Mouse (Mus musculus) retina, adult 2 months (tissue): ENCODE measurements around the gene Gdap1l1.
"Not testable (repeated sequence)": the region's sequence is repeated elsewhere in the genome, so short reads cannot be mapped to it uniquely, and the experiment has no call there.

Experiments used
- DNase-seq: peaks from one replicate; pipeline ENCODE4 v3.0.0-alpha.2; 2012; ENCODE audit warnings: low read depth, low spot score

The Gdap1l1 gene

DNA sequence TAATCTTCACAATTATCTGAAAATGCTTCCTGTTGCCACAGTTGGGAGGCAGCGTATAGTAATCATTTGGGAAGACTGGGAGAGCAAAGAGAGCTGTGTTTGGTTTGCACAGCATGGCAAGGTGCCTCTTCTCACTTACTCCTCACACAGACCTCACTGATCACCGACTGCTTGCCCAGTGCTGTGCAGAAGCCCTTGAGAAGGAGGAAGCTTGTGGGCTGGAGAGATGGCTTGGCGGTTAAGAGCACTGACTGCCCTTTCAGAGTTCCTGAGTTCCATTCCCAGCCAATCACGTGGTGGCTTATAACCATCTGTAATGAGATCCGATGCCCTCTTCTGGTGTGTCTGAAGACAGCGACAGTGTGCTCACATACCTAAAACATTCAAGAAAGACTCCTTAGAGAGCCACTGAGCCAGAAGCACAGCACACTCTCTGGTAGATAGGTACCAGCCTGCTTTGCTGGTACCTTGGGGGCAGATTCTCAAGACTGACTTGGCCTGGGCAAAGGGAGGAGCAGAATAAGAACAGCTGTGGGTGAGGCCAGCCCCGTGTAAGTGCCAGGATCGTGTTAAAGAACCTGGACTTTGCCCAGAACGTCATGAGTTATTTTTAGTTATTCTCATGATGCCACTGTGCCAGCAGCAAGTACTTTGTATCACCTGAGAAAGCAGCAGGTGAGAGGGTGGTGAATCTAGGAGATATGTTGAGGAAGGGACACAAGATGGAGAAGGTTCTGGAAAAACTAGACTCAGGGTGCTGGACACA lies 15.2 kb upstream of the Gdap1l1 start:
- no peak for DNase-seq

DNA sequence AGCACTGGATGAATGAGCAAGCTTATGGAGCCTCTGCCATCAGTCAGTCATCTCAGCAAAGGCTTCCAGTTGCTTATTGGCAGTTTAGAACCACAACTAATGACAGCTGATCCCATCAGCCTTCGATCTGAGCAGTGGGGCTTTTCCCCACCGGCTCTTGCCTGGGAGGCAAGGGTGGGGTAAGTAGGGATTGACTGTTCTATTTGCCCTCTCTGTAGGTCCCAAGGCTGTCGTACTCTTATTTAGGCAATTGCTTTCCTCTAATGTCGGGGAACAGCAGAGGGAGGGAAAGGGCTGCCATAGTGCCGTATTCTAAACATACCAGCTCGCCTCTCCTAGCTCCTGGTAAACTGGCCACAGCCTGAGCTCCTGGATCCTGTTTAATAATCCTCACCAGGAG lies 13.7 kb upstream of the Gdap1l1 start, which contains the start of gene Oser1:
Gene Oser1 (minus strand): TSS at position 101 of the 400 bp plus-strand sequence.
- no peak for DNase-seq

DNA sequence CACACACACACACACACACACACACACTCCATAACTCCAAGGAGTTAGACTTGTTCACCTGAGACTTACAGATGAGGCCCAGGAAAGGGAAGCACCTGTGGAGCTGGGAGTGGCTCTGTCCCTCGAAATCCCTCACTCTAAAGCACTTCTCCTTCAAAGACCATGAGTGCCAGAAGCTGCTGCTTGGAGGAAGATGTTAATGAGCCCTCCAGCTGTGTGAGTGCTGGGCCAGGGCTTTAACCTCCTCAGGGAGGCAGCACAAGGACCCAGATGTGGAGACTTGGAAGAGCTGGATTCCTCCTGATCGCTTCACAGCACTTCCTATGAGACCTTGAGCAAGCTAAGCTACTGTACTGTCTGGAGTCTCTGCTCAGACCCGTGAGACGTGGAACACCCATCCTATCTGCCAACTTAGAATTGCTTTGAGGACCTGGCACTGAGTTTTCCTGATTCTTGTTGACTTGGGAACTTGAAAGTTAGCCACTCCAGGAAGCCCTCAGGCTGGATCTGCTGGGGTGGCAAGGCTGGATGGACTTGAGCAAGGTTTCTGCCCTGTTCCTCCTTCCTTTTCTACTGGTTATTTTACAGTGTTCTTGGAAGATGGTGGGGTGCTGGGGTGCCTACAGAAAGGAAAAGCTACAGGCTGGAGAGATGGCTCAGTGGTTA lies 9.8 kb upstream of the Gdap1l1 start:
- no peak for DNase-seq

DNA sequence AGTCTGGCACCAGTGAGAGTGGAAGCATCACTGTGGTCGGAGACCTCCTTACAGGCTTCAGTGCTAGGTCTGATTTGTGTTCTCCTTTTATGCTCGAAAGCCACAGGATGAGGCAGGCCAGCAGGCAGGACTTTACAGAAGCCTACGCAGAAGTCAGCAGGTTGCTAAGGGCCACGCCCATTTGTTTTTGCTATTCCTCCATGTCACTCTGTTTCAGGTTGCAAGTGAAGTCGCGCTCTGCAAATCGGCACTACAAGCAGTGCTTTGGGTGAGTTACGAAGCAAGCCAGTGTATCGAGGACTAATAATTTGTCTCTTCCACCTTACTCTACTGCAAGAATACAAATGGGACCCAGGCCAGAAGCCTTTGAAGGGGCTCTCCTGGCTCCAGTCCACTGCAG lies 7.0 kb upstream of the Gdap1l1 start:
- DNase-seq, result no peak

DNA sequence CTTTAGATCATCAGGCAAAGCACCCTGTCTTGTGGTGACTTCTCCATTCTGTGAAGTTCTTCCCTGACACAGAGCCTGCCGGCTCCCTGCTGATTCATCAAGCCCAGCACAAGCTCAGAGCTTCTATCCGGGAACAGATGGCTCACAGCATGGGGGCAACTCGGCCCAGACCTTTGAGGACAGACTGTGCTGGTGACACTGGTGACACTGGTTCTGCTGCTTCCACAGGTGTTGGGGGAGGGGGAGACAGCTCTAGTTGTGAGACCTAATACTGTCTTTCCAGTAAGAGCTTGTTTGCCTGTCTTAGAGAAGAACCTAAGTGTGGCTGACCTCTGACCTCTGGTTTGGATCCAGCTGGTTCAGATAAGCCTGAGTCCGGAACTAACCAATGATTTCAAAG lies 4.3 kb upstream of the Gdap1l1 start:
- DNase-seq, result no peak

DNA sequence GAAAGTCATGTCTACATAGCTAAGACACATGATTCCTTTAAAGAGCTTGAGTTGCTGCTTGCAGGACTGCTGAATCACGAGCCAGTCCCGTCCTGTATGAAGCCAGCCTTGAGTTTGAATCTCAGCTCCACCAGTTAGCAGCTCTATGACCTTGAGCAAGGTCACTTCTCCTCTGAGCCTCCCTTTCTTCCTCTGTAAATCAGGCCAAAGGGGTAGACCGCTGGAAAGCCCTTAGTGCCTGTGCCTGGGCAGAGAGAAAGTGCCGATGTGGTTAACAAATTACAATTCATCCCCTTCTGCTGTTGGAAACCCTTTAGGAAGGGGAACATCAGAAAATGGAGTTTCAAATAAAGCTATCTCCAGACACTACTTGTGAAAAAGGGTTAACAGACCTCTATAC lies 476 bp upstream of the Gdap1l1 start:
- no peak for DNase-seq

DNA sequence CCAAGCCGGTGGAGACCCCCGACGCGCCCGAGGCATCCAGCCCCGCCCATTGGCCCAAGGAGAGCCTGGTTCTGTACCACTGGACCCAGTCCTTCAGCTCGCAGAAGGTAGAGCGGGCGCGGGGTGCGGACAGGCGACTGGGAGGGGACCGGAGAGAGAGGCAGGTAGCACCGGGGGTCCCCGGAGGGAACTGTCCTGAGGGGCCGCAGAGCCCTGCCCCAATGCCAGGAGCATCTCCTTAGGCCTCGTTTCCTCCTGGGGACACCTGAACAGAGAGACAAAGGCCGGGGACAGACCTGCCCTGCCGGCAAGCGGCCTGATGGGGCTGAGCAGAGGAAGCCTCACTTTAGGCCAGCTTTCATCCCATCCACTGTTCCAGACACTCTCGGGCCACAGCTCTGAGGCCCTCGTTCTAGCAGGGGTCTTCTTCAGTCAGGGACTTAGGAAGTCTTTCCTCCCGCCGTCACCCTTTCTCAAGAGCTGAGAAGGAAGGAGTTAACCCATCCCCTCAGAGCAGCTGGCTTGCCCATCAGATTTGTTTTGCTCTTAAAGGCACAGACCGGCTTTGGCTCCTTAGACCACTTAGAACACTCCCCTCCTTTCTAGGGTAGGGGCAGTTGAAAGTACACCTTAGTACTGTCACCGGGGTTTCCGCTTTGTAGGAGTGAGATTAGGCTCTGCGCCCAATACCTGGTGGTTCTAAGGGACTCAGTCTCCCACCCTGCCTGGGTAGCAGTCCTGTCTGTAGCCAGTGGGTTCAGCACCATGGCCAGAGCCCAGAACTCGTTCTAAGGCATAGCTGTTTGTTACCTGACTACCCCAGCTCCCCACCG lies 559 bp downstream of the Gdap1l1 start:
- DNase-seq, result no peak

DNA sequence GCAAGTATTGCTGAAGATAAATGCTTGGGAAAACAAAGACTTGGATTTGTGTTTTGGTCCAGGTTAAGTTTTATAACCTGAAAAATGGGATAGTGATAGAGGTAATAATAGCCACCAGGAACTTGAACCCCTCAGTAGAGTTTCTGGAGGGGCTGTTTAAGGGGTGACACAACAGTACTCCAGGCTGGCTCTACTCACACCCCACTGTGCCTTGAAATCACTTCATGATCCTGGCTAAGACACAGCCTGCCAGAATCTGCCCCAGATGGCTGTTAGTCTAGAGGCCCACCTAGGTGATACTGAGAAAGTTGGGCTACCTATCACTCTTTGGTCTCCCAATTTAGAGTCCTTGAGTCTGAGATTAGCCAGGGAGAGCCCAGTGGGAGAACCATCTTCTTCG lies 1.2 kb downstream of the Gdap1l1 start:
- DNase-seq, result no peak

DNA sequence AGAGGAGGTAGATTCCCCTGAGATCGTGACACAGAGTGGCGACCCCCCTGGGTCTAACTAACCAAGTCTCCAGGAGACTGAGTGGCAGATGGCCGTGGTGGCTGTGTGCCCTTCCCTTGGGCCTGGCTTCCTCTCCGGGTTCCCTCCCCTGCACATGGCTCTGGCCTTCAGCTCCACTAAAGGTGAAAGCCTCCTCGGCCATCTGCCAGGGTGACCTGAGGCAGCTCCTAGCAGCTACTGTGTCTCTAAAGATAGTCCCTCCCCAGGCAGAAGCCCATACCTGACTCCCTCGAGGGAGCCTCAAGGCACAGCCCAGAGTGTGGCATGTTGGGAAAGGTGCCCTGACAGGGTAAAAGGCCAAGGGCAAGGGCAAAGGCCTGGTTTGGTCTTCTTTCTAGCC lies 5.3 kb downstream of the Gdap1l1 start:
- no peak for DNase-seq

DNA sequence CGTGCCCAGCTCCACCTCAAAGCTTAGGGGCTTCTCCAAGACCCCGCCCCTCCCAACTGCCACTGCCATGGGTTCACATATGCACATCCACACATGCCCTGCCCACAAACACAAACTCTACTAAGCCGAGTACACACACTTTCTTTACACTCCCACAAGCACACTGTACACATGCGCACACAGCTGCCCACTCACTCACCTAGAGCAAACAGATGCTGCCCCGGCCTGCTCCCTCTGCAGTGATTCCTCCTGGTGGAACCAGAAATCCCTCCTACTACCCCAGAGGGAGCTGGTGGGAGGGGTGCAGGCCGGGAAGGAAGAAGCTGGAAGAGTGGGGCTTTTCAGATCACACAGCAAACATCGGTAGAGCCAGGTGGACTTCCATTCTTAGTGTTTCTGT lies 5.7 kb downstream of the Gdap1l1 start:
- DNase-seq, result no peak

DNA sequence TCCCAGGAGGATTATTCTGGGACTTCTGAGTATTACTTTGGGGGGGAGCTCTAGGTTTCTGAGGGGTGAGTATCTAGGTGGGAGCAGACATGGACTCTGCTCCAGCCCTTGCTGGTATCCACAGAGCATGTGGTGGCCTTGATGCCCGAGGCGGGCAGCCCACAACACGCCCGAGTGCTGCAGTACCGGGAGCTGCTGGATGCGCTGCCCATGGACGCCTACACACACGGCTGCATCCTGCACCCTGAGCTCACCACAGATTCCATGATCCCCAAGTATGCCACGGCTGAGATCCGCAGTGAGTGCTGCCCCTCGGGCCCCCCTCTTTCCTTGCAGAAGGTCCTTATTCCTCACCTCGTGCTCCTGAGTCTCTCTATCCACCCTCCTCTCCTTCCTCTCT lies 9.1 kb downstream of the Gdap1l1 start:
- no peak for DNase-seq

DNA sequence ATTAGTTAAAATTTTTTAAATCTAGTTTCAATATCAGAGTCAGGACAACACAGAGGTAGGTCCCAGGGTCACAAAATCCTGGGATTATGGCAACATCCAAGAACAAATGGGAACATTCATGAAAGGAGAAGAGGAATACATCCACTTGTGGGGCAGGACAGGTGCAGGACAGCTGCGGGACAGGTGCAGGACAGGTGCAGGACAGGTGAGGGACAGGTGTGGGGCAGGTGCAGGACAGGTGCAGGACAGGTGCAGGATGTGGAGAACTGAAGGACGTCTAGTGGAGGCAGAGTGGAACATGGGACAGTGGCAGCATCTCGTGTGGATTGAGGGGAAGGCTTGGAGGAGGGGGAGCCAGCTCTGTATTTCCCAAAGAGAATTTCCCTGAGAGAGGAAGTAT lies 11.0 kb downstream of the Gdap1l1 start:
- DNase-seq, result no peak

DNA sequence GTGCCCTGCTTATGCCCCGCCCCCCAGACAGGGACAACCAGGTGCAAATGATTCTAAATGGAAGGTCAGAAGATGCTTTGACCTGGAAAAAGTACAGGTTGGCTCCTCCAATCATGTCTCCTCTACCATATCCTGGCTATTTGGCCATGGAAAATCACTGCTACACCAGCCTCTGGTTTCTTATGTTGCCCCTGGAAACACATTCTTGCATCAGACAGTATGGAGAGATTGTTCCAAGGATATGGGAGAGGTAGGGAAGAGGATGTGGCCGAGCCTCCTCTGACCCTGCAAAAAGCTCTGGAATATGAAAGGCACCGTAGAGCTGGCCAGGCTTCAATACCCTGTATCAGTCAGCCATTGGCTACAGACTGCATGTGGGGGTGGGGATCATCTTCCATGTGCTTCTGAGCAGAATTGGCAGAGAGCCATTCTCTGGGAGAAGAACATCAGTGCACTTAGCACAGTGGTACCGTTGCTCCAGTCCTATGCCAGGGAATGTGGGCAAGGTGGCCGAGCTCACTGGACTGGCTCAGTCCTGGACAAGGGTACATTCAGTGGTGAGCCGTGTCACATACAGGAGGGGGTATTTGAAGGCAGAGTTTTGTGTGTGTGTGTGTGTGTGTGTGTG lies 12.5 kb downstream of the Gdap1l1 start:
- DNase-seq, result no peak

DNA sequence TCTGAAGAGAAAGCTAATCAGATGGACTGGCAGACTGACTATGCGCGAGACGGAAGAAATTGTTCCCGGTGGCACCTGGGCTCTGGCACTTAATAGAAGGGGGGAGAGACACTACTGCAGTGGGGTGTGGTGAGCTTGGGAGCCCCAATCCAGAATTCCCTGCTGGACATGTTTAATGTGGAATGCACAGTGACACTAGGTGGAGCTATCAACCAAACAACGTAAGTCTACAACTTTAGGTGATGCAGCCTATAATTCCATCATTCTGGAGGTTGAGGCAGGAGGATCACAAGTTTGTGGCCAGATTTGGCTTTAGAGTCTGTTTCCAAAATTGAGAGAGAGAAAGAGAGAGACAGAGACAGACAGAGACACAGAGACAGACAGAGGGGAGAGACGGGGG lies 14.5 kb downstream of the Gdap1l1 start:
- no peak for DNase-seq

DNA sequence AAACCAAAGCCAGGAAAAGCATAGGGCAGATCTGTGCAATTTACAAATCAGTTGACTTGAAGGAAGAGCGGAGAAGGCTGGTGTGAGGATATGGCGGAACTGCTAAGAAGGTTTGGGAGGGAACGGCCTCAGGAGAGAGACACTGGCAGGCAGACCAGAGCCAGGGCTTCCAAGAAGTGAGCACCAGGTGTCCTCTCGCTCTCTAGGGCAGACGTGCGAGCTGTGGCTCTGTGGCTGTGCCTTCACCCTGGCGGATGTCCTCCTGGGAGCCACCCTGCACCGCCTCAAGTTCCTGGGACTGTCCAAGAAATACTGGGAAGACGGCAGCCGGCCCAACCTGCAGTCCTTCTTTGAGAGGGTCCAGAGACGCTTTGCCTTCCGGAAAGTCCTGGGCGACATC lies 15.1 kb downstream of the Gdap1l1 start:
- DNase-seq, result no peak

DNA sequence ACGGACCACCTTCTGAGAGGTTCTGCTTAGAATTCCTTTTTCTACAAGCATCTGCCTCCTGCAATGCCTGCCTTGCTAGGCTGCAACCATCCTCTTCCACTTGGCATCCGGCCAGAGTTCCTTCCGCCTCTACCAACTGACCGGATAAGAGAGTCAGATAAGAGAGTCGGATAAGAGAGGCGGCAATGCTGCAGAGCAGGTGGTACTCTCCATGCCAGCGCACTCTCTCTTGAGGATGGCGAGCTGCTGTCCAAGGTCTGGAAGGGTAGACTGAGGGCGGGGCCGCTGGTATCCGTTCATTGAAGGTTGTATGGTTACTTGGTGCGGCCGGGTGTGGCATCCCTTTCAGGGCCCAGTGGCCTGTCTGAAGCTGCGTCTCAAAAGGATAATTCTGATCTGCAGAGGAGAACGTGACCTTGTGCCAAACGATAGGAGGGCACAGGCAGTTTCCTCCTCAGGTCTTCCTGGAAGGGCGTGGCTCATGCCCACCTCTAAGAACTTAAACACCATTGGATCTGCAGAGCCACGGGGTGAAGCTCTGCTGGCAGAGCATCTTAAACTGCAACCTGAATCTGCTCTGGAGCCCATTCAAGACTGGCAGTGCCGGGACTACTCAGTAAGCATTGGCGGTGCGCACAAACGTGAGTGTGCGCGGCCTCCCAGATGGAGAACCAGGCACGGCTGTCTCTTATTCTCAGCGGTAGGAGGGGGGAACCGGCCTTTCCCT lies 20.4 kb downstream of the Gdap1l1 start:
- no peak for DNase-seq

DNA sequence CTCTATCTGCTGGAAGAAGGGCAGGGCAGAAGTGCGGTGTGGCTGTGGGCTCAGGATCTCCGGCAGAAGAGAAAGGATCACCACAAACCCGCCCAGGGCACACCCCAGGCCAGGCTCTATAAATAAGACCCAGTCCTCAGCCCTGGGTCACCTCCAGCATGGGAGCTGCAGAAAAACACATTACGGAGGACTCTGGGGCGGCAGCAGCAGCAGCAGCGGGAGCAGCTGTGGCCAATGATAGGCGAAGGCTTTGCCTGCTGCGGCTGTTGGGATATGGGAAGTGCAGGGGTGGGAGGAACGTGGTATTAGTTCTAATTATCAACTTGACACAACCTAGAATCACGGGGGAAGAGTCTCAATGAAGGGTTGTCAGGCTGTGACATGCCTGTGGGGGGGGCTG lies 21.1 kb downstream of the Gdap1l1 start:
- no peak for DNase-seq

DNA sequence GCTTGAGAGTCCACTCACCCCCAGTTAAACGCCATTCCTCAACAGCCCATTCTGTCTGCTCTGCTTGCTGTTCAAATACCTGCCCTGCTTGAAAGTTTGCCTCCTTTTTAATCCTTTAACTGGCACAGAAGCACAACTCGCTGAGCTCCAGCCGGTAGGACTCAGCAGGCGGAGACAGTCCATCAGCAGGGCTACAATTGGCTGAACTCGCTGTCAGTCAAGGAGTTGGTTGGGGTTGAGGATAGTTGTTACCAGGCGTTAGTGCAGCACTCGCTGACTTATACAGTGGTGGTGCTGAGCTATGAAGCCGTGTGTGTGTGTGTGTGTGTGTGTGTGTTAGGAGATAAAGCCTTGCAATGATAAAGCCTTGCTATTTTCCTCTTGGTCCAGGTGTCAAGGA lies 22.3 kb downstream of the Gdap1l1 start:
- DNase-seq, result no peak

DNA sequence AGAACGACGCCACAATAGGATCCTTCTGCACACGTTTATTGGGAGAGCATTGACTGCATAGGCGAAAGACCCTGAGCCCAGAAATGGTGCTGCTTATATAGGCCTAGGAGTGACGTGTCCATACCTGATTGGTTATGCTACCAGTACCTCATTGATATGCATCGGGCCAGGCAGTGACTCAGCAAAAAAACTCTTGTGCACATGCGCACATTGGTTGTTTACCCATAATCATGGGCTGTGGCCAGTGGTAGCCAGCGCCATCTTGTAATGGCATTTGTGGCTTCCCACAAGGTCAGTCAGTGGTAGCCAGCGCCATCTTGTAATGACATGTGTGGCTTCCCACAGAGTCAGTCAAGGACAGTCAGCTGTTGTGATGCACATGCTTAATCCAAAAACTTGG lies 23.0 kb downstream of the Gdap1l1 start:
- not testable (repeated sequence) for DNase-seq

DNA sequence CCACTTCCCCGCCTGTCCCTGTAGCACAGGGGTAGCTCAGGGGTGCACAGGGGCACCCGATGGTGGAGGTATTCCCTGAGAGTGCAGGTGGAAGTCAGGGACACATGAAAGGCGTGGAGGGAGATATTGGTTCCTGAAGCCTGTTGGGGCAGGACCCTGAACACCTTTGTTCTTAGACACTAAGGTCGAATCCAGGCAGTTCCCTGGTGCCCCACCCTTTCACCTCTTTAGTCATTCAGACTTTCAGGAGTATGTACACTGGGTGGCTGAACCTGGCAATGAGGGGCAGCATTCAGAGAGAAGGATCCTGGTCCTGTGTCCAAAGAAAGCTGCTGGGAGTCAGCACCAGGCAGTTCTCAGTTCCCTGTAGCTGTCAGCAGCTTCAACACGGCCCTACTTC lies 24.1 kb downstream of the Gdap1l1 start:
- no peak for DNase-seq

DNA sequence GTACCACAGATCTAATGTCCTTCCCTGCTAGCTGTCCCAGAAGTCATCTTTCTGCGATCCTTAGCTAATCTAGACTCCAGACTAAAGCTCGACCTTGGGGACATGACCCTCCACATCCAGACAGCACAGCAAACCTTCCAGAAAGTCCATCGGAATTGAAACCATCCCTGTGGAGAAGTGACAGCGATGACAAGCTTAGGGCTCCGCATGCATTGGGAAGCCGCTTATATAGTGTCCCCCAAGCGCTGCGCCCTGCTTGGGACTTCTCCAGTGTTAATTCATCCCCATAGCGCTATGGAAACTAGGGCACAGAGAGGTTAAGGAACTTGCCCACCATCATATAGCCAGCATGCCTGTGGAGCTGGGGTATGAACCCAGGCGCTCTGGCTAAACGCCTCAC lies 24.5 kb downstream of the Gdap1l1 start:
- no peak for DNase-seq
